Mouse (Mus musculus) liver, postnatal 0 days (tissue): ENCODE data around the gene Bicc1.

ENCODE experiments used
- CTCF ChIP-seq: sonication (generic); IDR thresholded peaks from 2 replicates; pipeline ENCODE4 v1.5.1; 2016; ENCODE audit warnings: antibody characterized with exemption, low read depth
- EP300 ChIP-seq: IDR thresholded peaks from 2 replicates; pipeline ENCODE4 v1.6.1; 2016; ENCODE audit warnings: antibody characterized with exemption, low read depth, mild to moderate bottlenecking

GRCm38 (mm10) chr10:71094707-71095254, 64.7 kb downstream of the Bicc1 start:
- TF ChIP-seq CTCF (no peak), EP300 (no peak)
